Comparison of ENCODE assay signal across 14 mouse cellular contexts in the genomic region with DNA sequence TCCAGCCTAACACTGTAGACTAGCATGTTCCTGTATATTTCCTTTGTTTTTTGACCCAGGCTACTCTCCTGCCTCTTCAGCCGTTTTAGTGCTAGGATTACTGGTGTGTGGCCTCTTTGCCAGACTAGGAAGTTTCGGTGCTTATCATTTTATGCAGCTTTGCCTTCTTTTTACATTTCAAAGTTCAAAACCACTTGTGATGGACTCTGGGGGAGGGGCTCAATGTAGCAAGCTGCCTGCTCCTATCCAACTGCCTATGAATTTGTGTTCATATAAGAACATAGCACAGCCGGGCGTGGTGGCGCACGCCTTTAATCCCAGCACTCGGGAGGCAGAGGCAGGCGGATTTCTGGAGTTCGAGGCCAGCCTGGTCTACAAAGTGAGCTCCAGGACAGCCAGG.
"Had no signal": no experiment of that assay in that cellular context is flagged by ENCODE, and none has a peak within 500 bp of the region (broad histone marks: within the 10 kb centered on the region; RNA-seq: fewer than 3 reads in every experiment).

No protein-coding gene starts in this region.

- H3K9ac ChIP-seq: lung, embryonic 15.5 days; midbrain, embryonic 12.5 days had no signal

- H3K4me3 ChIP-seq: layer of hippocampus, adult 2 months; lung, embryonic 15.5 days; midbrain, embryonic 12.5 days had no signal

- ATAC-seq: liver, postnatal 0 days; midbrain, embryonic 16.5 days had no signal

- H3K27ac ChIP-seq: layer of hippocampus, adult 2 months; liver, embryonic 13.5 days; midbrain, embryonic 12.5 days had no signal

- DNase-seq: kidney, postnatal 10 days; kidney, postnatal 4 days; liver; liver, embryonic 13.5 days; liver, postnatal 0 days; right cerebral cortex, adult 18-20 months; right cerebral cortex, postnatal 25 days; thymus, adult 18-20 months; thymus, postnatal 4 days had no signal

- H3K9me3 ChIP-seq: limb, embryonic 12.5 days; liver, embryonic 13.5 days; lung, embryonic 15.5 days; midbrain, embryonic 12.5 days had no signal

- H3K36me3 ChIP-seq: lung, embryonic 15.5 days; midbrain, embryonic 12.5 days had no signal
